ENCODE assay signal across 28 mouse cellular contexts in genomic region chr4:134094004-134094564, GRCm38 (mm10). TPM values are rescaled to one million over a fixed set of nuclear protein-coding genes. Genes with fewer than 3 reads are reported as not detected.
A peak's percentile ranks its signal among the peaks of the same experiment; 100 is the strongest.
DNase-seq lines count a peak whose midpoint lies in the region; ATAC-seq and TF ChIP-seq lines count a peak whose summit lies in the region.
"Had no signal": no experiment of that assay in that cellular context is flagged by ENCODE, and none has a peak within 500 bp of the region (broad histone marks: within the 10 kb centered on the region; RNA-seq: fewer than 3 reads in every experiment).

No protein-coding gene starts in this region.

- TF ChIP-seq POLR2A in CH12.LX (IDR thresholded peaks at IDR 0.05; ENCODE audit: low read depth, low read length) = no peak; the same call in none of the 2 replicates
- TF ChIP-seq POLR2A in bone marrow macrophage, adult 2 months (IDR thresholded peaks at IDR 0.05; ENCODE audit: borderline replicate concordance, low read depth, low read length) = no peak

- H3K79me2 ChIP-seq in CH12.LX (replicated peaks; ENCODE audit: control insufficient read depth, extremely low read depth, insufficient read depth, poor library complexity, severe bottlenecking) = peaks cover 25% of the 10 kb centered on the region

- no peak for TF ChIP-seq CTCF in CH12.LX (conservative IDR thresholded peaks at IDR 0.05 in 1 of 2, IDR thresholded peaks at IDR 0.05 in 1 of 2; ENCODE audit: low read depth in 2 of 2, low read length in 2 of 2)
- no peak for TF ChIP-seq CTCF in bone marrow macrophage, adult 2 months (IDR thresholded peaks at IDR 0.05; ENCODE audit: low read depth, low read length)
- no peak for TF ChIP-seq CTCF in liver, postnatal 0 days (IDR thresholded peaks at IDR 0.05; ENCODE audit: low read depth)

- no peaks in the 10 kb centered on the region for H3K27me3 ChIP-seq in megakaryocyte, embryonic 14.5 days (replicated peaks)
- H3K27me3 ChIP-seq in CH12.LX (replicated peaks) = no peaks in the 10 kb centered on the region
- no peaks in the 10 kb centered on the region for H3K27me3 ChIP-seq in liver, postnatal 0 days (ENCODE audit: insufficient read depth, low read length)
- H3K27me3 ChIP-seq: embryonic facial prominence, embryonic 15.5 days; forebrain, embryonic 15.5 days; hindbrain, embryonic 13.5 days; limb, embryonic 15.5 days; midbrain, embryonic 13.5 days; neural tube, embryonic 13.5 days had no signal

- dilution Hi-C loops in CH12.LX (cut with MboI; ENCODE audit: extremely low pct_ligation_motif_present, extremely low pct_unique_long_range_greater_than_20kb, low sequenced_read_pairs) = no loop called here

- peak overlapping the region; percentile 97 for H3K27ac ChIP-seq in CH12.LX (ENCODE audit: insufficient read depth, low read depth)
- peak overlapping the region; percentile 66 for H3K27ac ChIP-seq in bone marrow macrophage, adult 2 months (ENCODE audit: insufficient read depth, low read depth, low read length)
- H3K27ac ChIP-seq in liver, postnatal 0 days (ENCODE audit: low read depth) = peak overlapping the region; percentile 55
- H3K27ac ChIP-seq: embryonic facial prominence, embryonic 15.5 days; forebrain, embryonic 15.5 days; hindbrain, embryonic 13.5 days; left cerebral cortex, adult 2 months; limb, embryonic 15.5 days; midbrain, embryonic 13.5 days; neural tube, embryonic 13.5 days had no signal

- peak overlapping the region; percentile 76 for H3K4me2 ChIP-seq in CH12.LX (ENCODE audit: insufficient read depth, low read depth, poor library complexity, severe bottlenecking)
- H3K4me2 ChIP-seq in liver, postnatal 0 days (ENCODE audit: low read depth, low read length) = peak overlapping the region; percentile 59
- H3K4me2 ChIP-seq: embryonic facial prominence, embryonic 15.5 days; forebrain, embryonic 15.5 days; heart, embryonic 11.5 days; hindbrain, embryonic 13.5 days; limb, embryonic 15.5 days; midbrain, embryonic 13.5 days; neural tube, embryonic 13.5 days had no signal

- WGBS in liver, postnatal 0 days (ENCODE audit: insufficient replicate concordance) = 61% methylated on average over 7 of the region's 7 CpGs

- in situ Hi-C loops in CH12.LX (cut with MboI; ENCODE audit: low pct_ligation_motif_present, low pct_unique_long_range_greater_than_20kb, low sequenced_read_pairs) = loop anchor here (5.0 to 25.0 kb wide), 2 partner anchors 33 to 507 kb away; partner anchors contain the start of genes Gpn2 and Sh3bgrl3

- no peak for ATAC-seq in megakaryocyte, adult 5-6 weeks (ENCODE audit: poor library complexity, severe bottlenecking)
- ATAC-seq in liver, postnatal 0 days = no peak
- ATAC-seq: forebrain, embryonic 15.5 days; lung, postnatal 0 days; midbrain, embryonic 13.5 days had no signal

- no peak for TF ChIP-seq EP300 in CH12.LX (IDR thresholded peaks at IDR 0.05; ENCODE audit: low read length)
- no peak for TF ChIP-seq EP300 in liver, postnatal 0 days (IDR thresholded peaks at IDR 0.05; ENCODE audit: low read depth)

- peak overlapping the region; percentile 96 for H3K9ac ChIP-seq in CH12.LX (ENCODE audit: insufficient read depth, low read depth)
- H3K9ac ChIP-seq in liver, postnatal 0 days (replicated peaks) = peak overlapping the region; percentile 30; the same call in 1 of the 2 replicates
- H3K9ac ChIP-seq: embryonic facial prominence, embryonic 15.5 days; forebrain, embryonic 15.5 days; hindbrain, embryonic 13.5 days; limb, embryonic 15.5 days; midbrain, embryonic 13.5 days; neural tube, embryonic 13.5 days had no signal

- TF ChIP-seq RAD21 in CH12.LX (IDR thresholded peaks at IDR 0.05; ENCODE audit: low read depth, low read length) = no peak

- no peaks in the 10 kb centered on the region for H3K9me3 ChIP-seq in megakaryocyte, embryonic 14.5 days
- no peaks in the 10 kb centered on the region for H3K9me3 ChIP-seq in CH12.LX (replicated peaks; ENCODE audit: low read length)
- H3K9me3 ChIP-seq in liver, postnatal 0 days (ENCODE audit: low read length) = no peaks in the 10 kb centered on the region
- H3K9me3 ChIP-seq: embryonic facial prominence, embryonic 15.5 days; forebrain, embryonic 15.5 days; hindbrain, embryonic 13.5 days; limb, embryonic 15.5 days; midbrain, embryonic 13.5 days; neural tube, embryonic 13.5 days had no signal

- H3K4me3 ChIP-seq in megakaryocyte, embryonic 14.5 days (replicated peaks) = peak overlapping the region; percentile 89
- peak overlapping the region; percentile 81 to 99 (median 91) for H3K4me3 ChIP-seq in CH12.LX (replicated peaks in 1 of 3; ENCODE audit: low read depth in 2 of 3, low read length in 2 of 3, poor library complexity in 1 of 3)
- peak overlapping the region; percentile 64 for H3K4me3 ChIP-seq in bone marrow macrophage, adult 2 months (ENCODE audit: insufficient read depth, low read length)
- H3K4me3 ChIP-seq in liver, postnatal 0 days (ENCODE audit: low read depth, low read length) = peak overlapping the region; percentile 43
- H3K4me3 ChIP-seq: embryonic facial prominence, embryonic 15.5 days; forebrain, embryonic 15.5 days; hindbrain, embryonic 13.5 days; left cerebral cortex, adult 2 months; limb, embryonic 15.5 days; midbrain, embryonic 13.5 days; neural tube, embryonic 13.5 days had no signal

- no peak for DNase-seq in CH12.LX (ENCODE audit: extremely low read depth)
- DNase-seq in liver, postnatal 0 days = no peak
- no peak for DNase-seq in right cerebral cortex, postnatal 10 days (ENCODE audit: low spot score in 2 of 2)
- no peak for DNase-seq in ovary, postnatal 14 days (ENCODE audit: low spot score)
- DNase-seq: cerebellum, adult 11 months; cerebellum, adult 9-11 months; gastrocnemius, postnatal 14 days; heart, adult 11 months; heart, postnatal 10 days; kidney, adult 18-20 months; kidney, postnatal 10 days; left cerebral cortex, postnatal 4 days had no signal

- H3K4me1 ChIP-seq in megakaryocyte, embryonic 14.5 days = peaks cover 75% of the 10 kb centered on the region
- peaks cover 13 to 59% of the 10 kb centered on the region in 2 experiments for H3K4me1 ChIP-seq in CH12.LX (ENCODE audit: control insufficient read depth in 1 of 2, insufficient read depth in 2 of 2)
- peaks cover 61% of the 10 kb centered on the region for H3K4me1 ChIP-seq in bone marrow macrophage, adult 2 months (ENCODE audit: control insufficient read depth, insufficient read depth, low read length)
- H3K4me1 ChIP-seq in liver, postnatal 0 days (ENCODE audit: insufficient read depth) = peaks cover 10% of the 10 kb centered on the region
- H3K4me1 ChIP-seq: embryonic facial prominence, embryonic 15.5 days; forebrain, embryonic 15.5 days; hindbrain, embryonic 13.5 days; limb, embryonic 15.5 days; midbrain, embryonic 13.5 days; neural tube, embryonic 13.5 days had no signal

- H3K36me3 ChIP-seq in megakaryocyte, embryonic 14.5 days (replicated peaks; ENCODE audit: low read length) = peaks cover 20% of the 10 kb centered on the region
- H3K36me3 ChIP-seq in CH12.LX (replicated peaks in 1 of 2; ENCODE audit: control insufficient read depth in 1 of 2, insufficient read depth in 1 of 2, low read length in 1 of 2) = peaks cover 19 to 44% of the 10 kb centered on the region in 2 experiments
- no peaks in the 10 kb centered on the region for H3K36me3 ChIP-seq in liver, postnatal 0 days (replicated peaks; ENCODE audit: insufficient read depth, low read length)
- H3K36me3 ChIP-seq: embryonic facial prominence, embryonic 15.5 days; forebrain, embryonic 15.5 days; hindbrain, embryonic 13.5 days; limb, embryonic 15.5 days; midbrain, embryonic 13.5 days; neural tube, embryonic 13.5 days had no signal

RNA-seq across cellular contexts. Expression of gene Cd52, which starts 0.8 kb away (rescaled TPM):
- 77.0 and 307 TPM in 2 replicates for polyA plus RNA-seq in megakaryocyte, embryonic 14.5 days (2012; ENCODE audit: insufficient read depth, low replicate concordance)
- total RNA-seq in megakaryocyte, adult 5-6 weeks (2015) = 2,426 and 2,524 TPM in 2 replicates
- total RNA-seq in megakaryocyte, adult 5-6 weeks (2017) = 3,236 and 3,524 TPM in 2 replicates
- total RNA-seq in CH12.LX (2012; rRNA removed) = 2,306 and 3,109 TPM in 2 replicates
- 4,323 and 5,448 TPM in 2 replicates for total RNA-seq in CH12.LX (2014; rRNA removed)
- polyA plus RNA-seq in CH12.LX (2012; ENCODE audit: insufficient read length, low read depth) = 1,849 and 1,886 TPM in 2 replicates
- 1,130 and 1,142 TPM in 2 replicates for polyA plus RNA-seq in bone marrow macrophage, adult 2 months (2012; ENCODE audit: insufficient read depth, insufficient read length, missing spikeins)
- 114 and 125 TPM in 2 replicates for polyA plus RNA-seq in liver, postnatal 0 days (2015; fragmentation: Nextera tagmentation; extraction: Ambion mirVana)

RNA-seq across cellular contexts. Expression of gene Ubxn11, which starts 8.3 kb away (rescaled TPM):
- 69.8 and 175 TPM in 2 replicates for polyA plus RNA-seq in megakaryocyte, embryonic 14.5 days (2012; ENCODE audit: insufficient read depth, low replicate concordance)
- 0.89 and 1.8 TPM in 2 replicates for total RNA-seq in megakaryocyte, adult 5-6 weeks (2015)
- 1.7 and 2.9 TPM in 2 replicates for total RNA-seq in megakaryocyte, adult 5-6 weeks (2017)
- 12.3 and 18.8 TPM in 2 replicates for total RNA-seq in CH12.LX (2012; rRNA removed)
- total RNA-seq in CH12.LX (2014; rRNA removed) = 6.0 and 6.6 TPM in 2 replicates
- 35.9 and 38.8 TPM in 2 replicates for polyA plus RNA-seq in CH12.LX (2012; ENCODE audit: insufficient read length, low read depth)
- 2.5 and 5.8 TPM in 2 replicates for polyA plus RNA-seq in bone marrow macrophage, adult 2 months (2012; ENCODE audit: insufficient read depth, insufficient read length, missing spikeins)
- 0.88 and 0.99 TPM in 2 replicates for polyA plus RNA-seq in liver, postnatal 0 days (2015; fragmentation: Nextera tagmentation; extraction: Ambion mirVana)

RNA-seq across cellular contexts. Expression of gene Crybg2, which starts 33.5 kb away (rescaled TPM):
- not detected in 2 replicates for polyA plus RNA-seq in megakaryocyte, embryonic 14.5 days (2012; ENCODE audit: insufficient read depth, low replicate concordance)
- total RNA-seq in megakaryocyte, adult 5-6 weeks (2015) = 1.1 and 1.9 TPM in 2 replicates
- total RNA-seq in megakaryocyte, adult 5-6 weeks (2017) = 0.04 and 0.15 TPM in 2 replicates
- total RNA-seq in CH12.LX (2012; rRNA removed) (9.2 and 10.6 TPM in 2 replicates), CH12.LX (2014; rRNA removed) (3.0 and 3.6 TPM in 2 replicates)
- polyA plus RNA-seq in CH12.LX (2012; ENCODE audit: insufficient read length, low read depth) = 15.6 and 15.9 TPM in 2 replicates
- 0.71 and 2.7 TPM in 2 replicates for polyA plus RNA-seq in bone marrow macrophage, adult 2 months (2012; ENCODE audit: insufficient read depth, insufficient read length, missing spikeins)
- polyA plus RNA-seq in liver, postnatal 0 days (2015; fragmentation: Nextera tagmentation; extraction: Ambion mirVana) = 0.69 and 1.4 TPM in 2 replicates
- total RNA-seq: adrenal gland, postnatal 14 days; common myeloid progenitor, adult 5-6 weeks; gastrocnemius, postnatal 14 days; heart, postnatal 10 days had no signal

RNA-seq across cellular contexts. Expression of gene Sh3bgrl3, which starts 34.5 kb away (rescaled TPM):
- polyA plus RNA-seq in megakaryocyte, embryonic 14.5 days (2012; ENCODE audit: insufficient read depth, low replicate concordance) = 1,646 and 1,679 TPM in 2 replicates
- total RNA-seq in megakaryocyte, adult 5-6 weeks (2015) = 1,305 and 1,385 TPM in 2 replicates
- total RNA-seq in megakaryocyte, adult 5-6 weeks (2017) = 523 and 622 TPM in 2 replicates
- total RNA-seq in CH12.LX (2012; rRNA removed) (151 and 153 TPM in 2 replicates), CH12.LX (2014; rRNA removed) (104 and 128 TPM in 2 replicates)
- polyA plus RNA-seq in CH12.LX (2012; ENCODE audit: insufficient read length, low read depth) = 289 and 362 TPM in 2 replicates
- polyA plus RNA-seq in bone marrow macrophage, adult 2 months (2012; ENCODE audit: insufficient read depth, insufficient read length, missing spikeins) = 1,334 and 1,359 TPM in 2 replicates
- polyA plus RNA-seq in liver, postnatal 0 days (2015; fragmentation: Nextera tagmentation; extraction: Ambion mirVana) = 198 and 215 TPM in 2 replicates

RNA-seq across cellular contexts. Expression of gene Zfp683, which starts 40.4 kb away (rescaled TPM):
- not detected in 2 replicates for polyA plus RNA-seq in megakaryocyte, embryonic 14.5 days (2012; ENCODE audit: insufficient read depth, low replicate concordance)
- 0.20 and 0.66 TPM in 2 replicates for total RNA-seq in megakaryocyte, adult 5-6 weeks (2015)
- not detected in 2 replicates for total RNA-seq in megakaryocyte, adult 5-6 weeks (2017)
- total RNA-seq in CH12.LX (2012; rRNA removed) (not detected in 2 replicates), CH12.LX (2014; rRNA removed) (not detected in 2 replicates)
- polyA plus RNA-seq in CH12.LX (2012; ENCODE audit: insufficient read length, low read depth) = 0.16 TPM in 1 of 2 replicates, not detected in the other
- polyA plus RNA-seq in bone marrow macrophage, adult 2 months (2012; ENCODE audit: insufficient read depth, insufficient read length, missing spikeins) = not detected in 2 replicates
- not detected in 2 replicates for polyA plus RNA-seq in liver, postnatal 0 days (2015; fragmentation: Nextera tagmentation; extraction: Ambion mirVana)
- total RNA-seq: adrenal gland, postnatal 14 days; common myeloid progenitor, adult 5-6 weeks; gastrocnemius, postnatal 14 days; heart, postnatal 10 days; layer of hippocampus, postnatal 10 days; left cerebral cortex, adult 2 months; left cerebral cortex, postnatal 4 days; megakaryocyte progenitor cell, adult 5-6 weeks had no signal
- polyA plus RNA-seq: embryonic facial prominence, embryonic 15.5 days; forebrain, embryonic 15.5 days; heart, embryonic 11.5 days; hindbrain, embryonic 13.5 days; limb, embryonic 15.5 days; lung, postnatal 0 days; midbrain, embryonic 13.5 days; neural tube, embryonic 13.5 days had no signal
